Mouse (Mus musculus) c-Kit-positive CD71-positive TER-119-negative erythroid progenitor cells, embryonic 14.5 days (primary cell): Measurements from ENCODE around the gene 1700067P10Rik.

Experiments
- DNase-seq: peaks from one replicate; pipeline ENCODE4 v3.0.0-alpha.2; 2013; ENCODE audit warnings: low read depth

The 1700067P10Rik gene

GRCm38 (mm10) chr17:48096321-48096720 is 7.2 kb downstream of the 1700067P10Rik start:
- DNase-seq: no peak

DNA sequence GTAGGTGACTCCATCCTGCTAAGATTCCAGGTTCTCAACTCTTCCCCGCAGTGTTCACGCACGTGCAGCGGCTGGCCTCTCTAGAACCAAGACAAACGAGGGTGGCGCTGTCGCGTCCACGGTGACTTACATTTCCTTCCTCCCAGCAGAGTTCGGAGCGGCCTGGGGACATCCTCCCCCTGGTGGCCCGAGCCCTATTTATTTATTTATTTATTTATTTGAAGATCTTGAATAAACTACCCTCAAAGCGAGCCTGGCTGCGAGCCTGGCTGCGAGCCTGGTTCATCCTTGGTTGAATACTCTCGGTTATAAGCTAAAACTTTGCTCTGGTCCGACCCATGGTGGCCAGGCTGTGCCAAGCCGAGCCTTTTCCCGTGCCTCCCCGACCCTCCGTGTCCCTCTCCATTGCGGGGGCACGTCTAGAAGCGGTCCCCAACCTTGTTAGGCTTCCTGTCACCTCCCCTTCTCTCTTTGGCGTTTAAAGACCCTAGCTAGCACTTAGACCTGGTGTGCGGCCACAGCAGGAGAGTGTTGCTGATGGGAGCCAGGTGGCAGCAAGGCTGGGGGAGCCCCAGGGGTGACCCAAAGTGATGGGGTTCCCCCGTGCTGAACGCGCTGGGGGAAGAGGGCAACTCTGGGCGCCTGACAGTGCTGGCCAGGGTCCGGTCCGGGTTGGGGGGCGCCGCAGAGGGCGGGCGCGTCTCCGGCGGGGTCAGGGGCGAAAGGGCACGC is 8.1 kb downstream of the 1700067P10Rik start:
- DNase-seq: peak; percentile 13

DNA sequence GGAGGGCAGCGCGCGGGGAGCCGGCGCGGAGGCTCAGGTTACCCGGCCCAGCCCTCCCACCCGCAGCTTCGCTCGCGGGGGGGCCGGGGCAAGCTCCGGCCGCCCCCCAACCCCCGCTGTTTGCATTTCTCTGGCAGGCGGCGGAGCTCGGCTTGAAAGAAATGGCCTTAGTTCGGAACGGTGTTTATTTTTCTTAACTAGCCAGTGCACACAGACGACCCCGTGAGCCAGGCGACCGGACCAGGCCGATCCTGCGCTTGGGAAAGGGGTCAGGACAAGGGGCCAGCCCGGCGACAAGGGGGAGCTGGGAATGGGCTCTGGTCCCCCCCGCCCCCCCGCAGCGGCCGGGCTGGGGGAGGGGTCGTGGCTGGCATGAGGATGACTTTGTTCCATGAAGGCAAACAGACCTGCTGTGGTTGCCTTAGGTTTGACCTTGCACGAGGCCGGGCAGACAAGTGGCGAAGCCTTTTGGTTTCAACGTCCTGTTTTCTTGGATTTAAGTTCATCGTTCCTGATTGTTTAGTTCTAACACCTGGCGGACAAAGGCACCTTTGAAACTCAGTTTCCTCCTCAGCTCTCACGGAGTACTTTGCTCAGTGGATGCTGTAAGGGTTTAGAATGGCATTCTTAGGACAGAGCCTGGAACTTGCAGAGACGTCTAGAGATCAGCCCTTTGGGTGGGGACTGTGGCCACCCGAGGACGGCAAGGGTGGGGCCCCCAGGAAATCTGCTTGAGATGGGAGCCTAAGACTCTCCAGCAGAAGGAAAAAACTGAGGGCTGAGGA is 8.8 kb downstream of the 1700067P10Rik start:
- no peak for DNase-seq

DNA sequence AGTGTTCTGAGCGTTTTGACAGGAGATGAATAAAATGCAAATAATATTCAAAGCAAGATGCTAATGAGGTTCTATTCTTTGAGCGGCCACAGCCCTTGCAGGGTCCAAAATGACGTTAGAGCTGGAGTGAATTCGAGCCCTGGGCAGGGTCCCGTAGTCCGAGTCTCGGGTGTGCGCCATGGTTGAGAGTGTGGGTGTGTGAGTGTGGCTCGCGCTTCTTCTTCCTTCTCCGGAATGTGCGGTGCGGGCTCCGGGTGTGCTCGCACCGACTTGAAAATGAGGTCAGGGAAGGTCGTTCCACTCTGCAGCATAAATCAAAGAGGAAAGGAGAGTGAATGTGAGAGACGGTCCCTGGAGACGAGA is 9.4 kb downstream of the 1700067P10Rik start:
- DNase-seq: no peak

GRCm38 (mm10) chr17:48099312-48099711 is 10.2 kb downstream of the 1700067P10Rik start:
- DNase-seq: no peak

- DNase-seq: peak; percentile 60
Observed at GRCm38 (mm10) chr17:48100441-48101417, 11.6 kb downstream of the 1700067P10Rik start.

DNA sequence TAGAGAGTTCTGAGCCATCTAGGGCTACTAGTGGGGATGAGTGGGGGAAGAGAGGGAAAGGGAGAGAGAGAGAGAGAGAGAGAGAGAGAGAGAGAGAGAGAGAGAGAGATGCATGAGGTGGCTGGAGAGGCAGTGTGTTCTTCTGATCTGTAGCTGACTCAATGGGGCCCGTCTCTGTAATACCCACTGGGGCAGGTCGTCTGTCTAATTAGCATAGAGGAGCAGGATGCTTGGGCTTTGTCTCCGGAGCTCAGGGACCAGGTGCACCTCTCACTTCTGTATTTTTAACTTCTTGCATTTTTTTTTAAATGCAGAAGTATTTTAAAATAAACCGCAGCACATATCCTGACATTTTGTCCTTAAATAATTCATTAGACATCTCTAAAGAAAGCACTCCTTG is 18.2 kb downstream of the 1700067P10Rik start:
- DNase-seq: no peak

DNA sequence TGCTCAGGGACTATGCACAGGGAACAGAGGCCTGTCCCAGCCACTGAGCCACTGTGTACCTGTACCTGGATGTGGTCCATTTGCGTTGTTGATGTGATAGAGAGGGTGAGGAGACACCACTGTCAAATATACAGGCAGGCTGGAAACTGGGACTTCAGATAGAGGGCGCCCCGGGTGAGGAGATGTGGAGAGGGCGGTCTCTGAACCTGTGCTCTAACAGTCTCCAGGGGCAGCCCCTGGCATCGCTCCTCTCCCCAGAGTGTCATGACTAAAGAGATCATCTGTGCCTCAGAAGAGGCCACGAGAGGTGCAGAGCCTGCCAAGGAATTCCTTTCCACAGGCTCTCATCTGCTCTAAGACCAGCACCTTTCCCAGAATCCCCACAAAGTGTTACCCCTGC is 18.7 kb downstream of the 1700067P10Rik start:
- no peak for DNase-seq

DNA sequence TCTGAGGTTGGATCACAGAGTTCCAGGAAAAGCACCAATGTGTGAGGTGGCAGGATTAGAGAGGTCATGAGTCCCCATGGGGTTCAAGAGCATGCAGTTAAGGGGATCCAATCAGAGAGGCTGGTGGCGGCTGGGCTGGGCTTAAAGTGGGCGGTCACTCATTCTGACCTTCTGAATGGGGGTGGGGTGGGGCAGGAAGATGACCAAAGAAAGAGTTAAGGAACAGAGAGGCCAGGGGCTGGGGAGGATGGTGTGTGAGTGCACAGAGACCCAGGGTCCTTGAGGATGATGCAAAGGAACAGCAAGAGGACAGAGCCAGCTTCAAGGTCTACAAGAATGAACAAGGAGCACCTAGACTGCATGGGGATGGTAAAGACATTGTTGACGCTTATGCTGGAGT is 19.4 kb downstream of the 1700067P10Rik start:
- no peak for DNase-seq

GRCm38 (mm10) chr17:48110547-48111287 is 21.6 kb downstream of the 1700067P10Rik start:
- DNase-seq: peak; percentile 25

GRCm38 (mm10) chr17:48118570-48118969 is 29.5 kb downstream of the 1700067P10Rik start:
- no peak for DNase-seq

- peak; percentile 58 for DNase-seq
Observed at GRCm38 (mm10) chr17:48119656-48120055, 30.5 kb downstream of the 1700067P10Rik start.

DNA sequence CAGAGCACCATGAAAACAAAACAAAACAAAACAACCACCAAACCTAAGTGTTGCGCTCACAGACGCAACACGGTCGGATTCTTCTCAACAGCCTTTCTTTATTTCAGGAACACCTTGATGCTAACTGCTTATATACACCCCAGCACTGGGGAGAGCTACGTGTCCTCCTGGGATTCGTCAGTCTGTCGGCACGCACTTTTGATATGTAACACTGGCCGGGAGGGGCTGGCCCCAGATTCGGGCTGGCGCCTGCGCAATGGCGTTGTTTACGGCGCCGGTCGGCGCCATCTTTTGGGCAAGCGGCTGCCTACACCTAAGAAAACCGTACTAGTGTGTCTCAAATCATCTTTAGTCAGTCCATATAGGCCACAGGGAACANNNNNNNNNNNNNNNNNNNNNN is 31.3 kb downstream of the 1700067P10Rik start:
- DNase-seq: no peak

DNA sequence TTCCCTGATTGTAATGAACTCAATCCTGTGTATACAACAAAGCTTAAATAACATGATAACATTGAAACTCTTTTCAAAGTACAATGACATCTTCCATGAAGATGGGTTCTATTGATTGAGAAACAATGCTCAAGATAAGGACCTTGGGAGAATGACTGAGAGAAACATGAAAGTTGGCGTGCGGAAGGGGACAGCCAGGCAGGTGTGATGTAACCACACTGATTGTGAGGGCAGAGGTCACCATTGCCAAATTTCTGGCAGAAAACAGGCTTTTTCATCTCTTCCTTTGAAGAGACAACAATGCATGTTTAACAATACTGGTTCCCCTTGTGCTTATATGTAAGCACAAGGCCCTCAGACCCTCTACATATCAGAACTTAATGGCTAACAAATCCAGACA is 43.7 kb downstream of the 1700067P10Rik start:
- DNase-seq: no peak
